Mouse (Mus musculus) thymus, postnatal 0 days (tissue): Measurements from ENCODE around the gene Oscp1. TPM values are rescaled to one million over a fixed set of nuclear protein-coding genes. Genes with fewer than 3 reads are reported as not detected.

Experiments used
- DNase-seq: peaks from one replicate; pipeline ENCODE4 v3.0.0-alpha.2; 2015; ENCODE audit warnings: low spot score
- polyA plus RNA-seq: library from polyadenylated mRNA; unstranded; fragments of >200 nt; fragmentation: Nextera tagmentation; extraction: Ambion mirVana; gene quantifications from 2 replicates; pipeline ENCODE4 v1.2.1, GENCODE M21; 2015

The Oscp1 gene
- 4.8 and 5.0 TPM in 2 replicates for polyA plus RNA-seq

- peak; percentile 94 for DNase-seq
Measured at GRCm38 (mm10) chr4:126058134-126058996, at the start of gene Oscp1. TSS of gene Oscp1 (plus strand) at chr4:126058565.

GRCm38 (mm10) chr4:126017676-126018332 lies 40.6 kb upstream of the Oscp1 start:
- DNase-seq, result no peak

GRCm38 (mm10) chr4:126018966-126019538 lies 39.3 kb upstream of the Oscp1 start:
- DNase-seq, result no peak

GRCm38 (mm10) chr4:126024303-126024900 lies 34.0 kb upstream of the Oscp1 start, which contains the start of gene Csf3r:
TSS of gene Csf3r (plus strand) at chr4:126024550.
- DNase-seq, result no peak

GRCm38 (mm10) chr4:126025801-126026200 lies 32.6 kb upstream of the Oscp1 start:
- DNase-seq, result no peak

- DNase-seq, result no peak
Measured at GRCm38 (mm10) chr4:126027980-126028379, 30.4 kb upstream of the Oscp1 start.

GRCm38 (mm10) chr4:126029042-126029441 lies 29.3 kb upstream of the Oscp1 start:
- DNase-seq, result no peak

GRCm38 (mm10) chr4:126030705-126031104 lies 27.7 kb upstream of the Oscp1 start:
- no peak for DNase-seq

- no peak for DNase-seq
Measured at GRCm38 (mm10) chr4:126035413-126035812, 23.0 kb upstream of the Oscp1 start.

- peak; percentile 76 for DNase-seq
Measured at GRCm38 (mm10) chr4:126046851-126047585, 11.3 kb upstream of the Oscp1 start, which contains the start of gene Mrps15. TSS of gene Mrps15 (plus strand) at chr4:126046925.

GRCm38 (mm10) chr4:126051617-126052016 lies 6.7 kb upstream of the Oscp1 start:
- no peak for DNase-seq

- no peak for DNase-seq
Measured at GRCm38 (mm10) chr4:126057207-126058133, 895 bp upstream of the Oscp1 start.

- DNase-seq, result no peak
Measured at GRCm38 (mm10) chr4:126058997-126059362, 615 bp downstream of the Oscp1 start.

GRCm38 (mm10) chr4:126062856-126063255 lies 4.5 kb downstream of the Oscp1 start:
- no peak for DNase-seq

GRCm38 (mm10) chr4:126065241-126065640 lies 6.9 kb downstream of the Oscp1 start:
- DNase-seq, result no peak

- DNase-seq, result no peak
Measured at GRCm38 (mm10) chr4:126067401-126068077, 9.2 kb downstream of the Oscp1 start.

GRCm38 (mm10) chr4:126068842-126069241 lies 10.5 kb downstream of the Oscp1 start:
- DNase-seq, result no peak

- no peak for DNase-seq
Measured at GRCm38 (mm10) chr4:126077833-126078232, 19.5 kb downstream of the Oscp1 start.

- DNase-seq, result no peak
Measured at GRCm38 (mm10) chr4:126079266-126079665, 20.9 kb downstream of the Oscp1 start.
